Mouse (Mus musculus): ENCODE results near the gene Armc8.
"Not testable (repeated sequence)": the region's sequence is repeated elsewhere in the genome, so short reads cannot be mapped to it uniquely, and the experiment has no call there.

Armc8 gene

DNA sequence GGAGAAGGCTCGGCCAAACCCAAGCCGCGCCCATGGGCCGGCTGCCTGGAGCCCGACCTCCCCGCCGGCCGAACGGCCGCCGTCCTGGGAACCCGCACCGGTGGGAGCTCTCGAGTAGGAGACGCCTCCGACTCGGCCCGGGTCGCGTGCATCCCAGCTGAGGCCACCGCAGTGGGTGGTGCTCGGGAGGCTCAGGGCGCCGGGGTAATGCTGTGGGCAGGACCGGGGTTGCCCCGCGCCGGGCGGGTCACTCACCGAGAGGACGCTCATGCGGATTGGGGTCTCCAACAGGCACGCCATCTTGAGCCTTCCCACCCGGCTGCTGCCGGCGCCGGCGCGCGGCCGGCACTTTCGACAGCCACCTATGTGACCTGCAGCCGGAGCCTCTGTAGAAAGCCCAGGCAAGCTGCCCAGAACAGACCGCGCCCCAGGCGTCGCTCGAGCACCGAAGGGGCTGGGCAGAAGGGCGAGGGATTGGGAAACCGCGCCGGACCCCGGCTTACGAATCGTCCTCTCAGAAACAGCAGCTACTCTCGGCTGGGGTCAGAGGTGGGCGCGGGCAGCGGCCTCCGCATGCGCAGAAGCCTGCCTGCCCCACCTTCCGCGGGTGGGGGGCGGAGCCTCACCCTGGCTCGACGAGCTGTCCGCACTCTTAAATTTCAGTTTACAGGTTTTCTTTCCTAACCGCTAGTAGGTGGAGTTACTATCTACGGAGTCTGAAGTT lies at the start of gene Armc8:
TSS of gene Armc8 (minus strand) at position 553 of the 724 bp plus-strand sequence.
- peak; percentile 94 for DNase-seq (ENCODE audit: low read depth)

DNA sequence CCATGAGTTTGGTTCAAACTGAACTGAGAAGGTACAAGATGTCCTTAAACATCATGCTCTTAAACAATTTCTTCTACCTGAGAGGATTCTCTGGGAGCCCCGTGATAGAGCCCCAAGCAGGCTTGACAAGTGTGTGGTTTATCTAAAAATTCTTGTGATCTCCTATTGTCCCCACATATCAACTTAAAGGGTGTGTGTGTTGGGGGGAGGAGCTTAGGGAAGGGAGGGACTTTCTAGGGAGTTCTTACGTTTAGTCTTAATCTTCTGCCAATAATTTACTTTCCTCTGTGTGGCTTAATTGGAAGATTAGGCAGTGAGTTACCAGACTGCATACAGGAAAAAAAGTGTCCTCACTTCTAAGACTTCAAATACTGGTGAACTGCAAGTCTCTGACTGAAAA lies 43.5 kb upstream of the Armc8 start, which contains the start of gene A4gnt:
TSS of gene A4gnt (plus strand) at position 301 of the 400 bp plus-strand sequence.
- DNase-seq (ENCODE audit: low read depth) = no peak

DNA sequence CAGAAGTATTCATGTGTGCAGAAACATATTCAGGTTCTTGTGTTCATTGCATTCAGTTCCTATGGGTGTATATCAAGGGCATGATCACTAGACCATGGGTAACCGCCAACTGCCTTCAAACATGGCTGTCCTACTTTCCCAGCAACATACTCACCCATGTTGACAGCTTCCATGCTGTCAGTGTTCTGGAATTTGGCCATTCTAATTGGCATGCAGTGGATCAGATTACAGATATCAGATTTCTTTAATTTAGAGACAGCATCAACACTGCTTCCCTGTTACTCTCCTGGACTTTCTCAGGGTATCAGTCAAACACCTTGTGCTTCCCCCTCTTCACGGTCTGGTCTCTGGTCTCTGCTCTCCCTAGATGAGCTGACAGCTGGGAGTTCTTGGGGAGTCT lies 34.9 kb upstream of the Armc8 start:
- DNase-seq (ENCODE audit: low read depth) = no peak

DNA sequence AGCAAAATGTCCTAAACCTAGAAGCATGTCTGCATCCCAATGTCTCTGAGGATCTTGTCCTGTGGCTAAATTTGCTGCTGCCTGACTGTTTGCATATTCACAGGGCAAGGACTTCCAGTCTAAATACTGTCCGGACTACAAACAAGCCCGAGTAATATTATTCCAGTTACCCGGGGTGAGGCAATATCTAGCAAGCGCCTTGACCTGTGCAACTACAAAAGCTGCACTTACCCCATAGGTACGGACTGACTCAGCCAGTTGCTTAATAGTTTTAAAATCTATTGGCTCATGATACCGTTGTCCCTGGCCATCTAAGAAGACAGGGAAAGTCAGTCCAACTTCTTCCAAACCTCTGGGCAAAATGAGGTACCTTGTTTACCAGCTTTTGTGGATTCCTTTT lies 30.4 kb upstream of the Armc8 start:
- DNase-seq (ENCODE audit: low read depth) = not testable (repeated sequence)

DNA sequence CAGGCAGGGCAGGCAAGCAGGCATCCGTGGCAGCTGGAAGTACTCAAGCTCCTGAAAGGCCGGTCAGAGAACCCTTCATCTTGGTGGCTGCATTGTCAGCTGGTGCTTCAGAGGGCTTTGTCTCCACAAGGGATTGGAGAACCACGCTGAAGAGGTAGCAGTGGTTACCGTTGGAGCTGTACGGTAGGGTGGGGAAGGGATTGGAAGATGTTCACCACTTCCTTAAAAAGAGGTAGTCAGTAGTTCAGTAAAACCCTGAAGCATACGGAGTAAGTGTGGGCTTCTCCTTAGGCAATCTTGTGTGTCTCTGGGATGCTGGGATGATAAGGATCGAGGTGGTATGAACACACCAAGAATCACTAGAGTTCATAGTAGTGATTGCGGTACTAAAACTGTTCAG lies 22.4 kb upstream of the Armc8 start:
- DNase-seq (ENCODE audit: low read depth) = no peak

DNA sequence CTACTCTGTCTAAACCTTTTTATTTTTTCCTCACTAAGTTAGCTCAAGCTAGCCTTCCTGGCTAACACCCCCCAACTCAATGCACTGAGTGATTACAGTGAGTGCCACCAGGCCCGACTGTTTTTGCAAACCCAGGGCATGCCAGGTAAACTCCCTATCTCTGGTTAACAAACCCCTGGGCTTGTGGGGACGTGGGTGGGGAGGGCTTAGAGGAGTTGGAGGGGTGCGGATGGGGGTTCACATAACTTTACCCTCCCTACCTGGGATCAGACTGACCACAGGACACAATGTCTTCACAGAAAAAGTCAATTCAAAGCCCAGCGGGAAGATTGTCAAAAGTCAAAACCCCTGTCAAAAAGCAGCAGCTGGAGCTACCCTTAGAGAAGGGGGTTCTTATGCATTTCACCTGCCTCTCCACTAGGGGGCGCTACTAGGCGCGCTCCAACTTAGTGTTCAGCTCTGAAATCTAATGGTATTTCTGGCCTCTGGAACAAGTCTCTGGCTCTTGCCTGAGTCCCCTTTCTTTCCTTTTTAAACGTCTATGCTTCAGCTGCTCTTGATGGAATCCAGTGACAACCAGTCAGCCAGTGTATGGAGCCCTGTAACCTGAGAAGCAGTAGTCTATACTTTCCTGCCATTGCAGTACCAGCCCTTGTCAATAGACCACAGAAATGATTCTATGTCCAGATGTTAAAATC lies 19.0 kb upstream of the Armc8 start:
- DNase-seq (ENCODE audit: low read depth) = peak; percentile 66

DNA sequence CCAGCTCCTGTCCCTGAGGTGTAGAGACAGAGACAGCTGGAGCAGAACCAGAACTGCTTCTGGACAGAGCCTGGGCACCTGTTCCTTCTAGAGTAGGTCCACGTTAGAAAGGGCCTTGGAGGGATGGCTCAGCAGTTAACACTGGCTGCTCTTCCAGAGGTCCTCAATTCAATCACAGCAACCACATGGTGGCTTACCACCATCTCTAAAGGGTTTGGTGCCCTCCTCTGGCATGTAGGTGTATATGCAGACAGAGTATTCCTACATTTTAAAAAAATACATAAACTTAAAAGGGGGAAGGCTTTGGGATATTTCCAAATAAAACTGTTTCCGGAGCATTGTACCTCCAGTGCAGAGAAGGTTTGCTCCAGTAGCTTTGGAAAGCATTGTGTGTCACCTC lies 12.0 kb upstream of the Armc8 start:
- peak; percentile 79 for DNase-seq (ENCODE audit: low read depth)

DNA sequence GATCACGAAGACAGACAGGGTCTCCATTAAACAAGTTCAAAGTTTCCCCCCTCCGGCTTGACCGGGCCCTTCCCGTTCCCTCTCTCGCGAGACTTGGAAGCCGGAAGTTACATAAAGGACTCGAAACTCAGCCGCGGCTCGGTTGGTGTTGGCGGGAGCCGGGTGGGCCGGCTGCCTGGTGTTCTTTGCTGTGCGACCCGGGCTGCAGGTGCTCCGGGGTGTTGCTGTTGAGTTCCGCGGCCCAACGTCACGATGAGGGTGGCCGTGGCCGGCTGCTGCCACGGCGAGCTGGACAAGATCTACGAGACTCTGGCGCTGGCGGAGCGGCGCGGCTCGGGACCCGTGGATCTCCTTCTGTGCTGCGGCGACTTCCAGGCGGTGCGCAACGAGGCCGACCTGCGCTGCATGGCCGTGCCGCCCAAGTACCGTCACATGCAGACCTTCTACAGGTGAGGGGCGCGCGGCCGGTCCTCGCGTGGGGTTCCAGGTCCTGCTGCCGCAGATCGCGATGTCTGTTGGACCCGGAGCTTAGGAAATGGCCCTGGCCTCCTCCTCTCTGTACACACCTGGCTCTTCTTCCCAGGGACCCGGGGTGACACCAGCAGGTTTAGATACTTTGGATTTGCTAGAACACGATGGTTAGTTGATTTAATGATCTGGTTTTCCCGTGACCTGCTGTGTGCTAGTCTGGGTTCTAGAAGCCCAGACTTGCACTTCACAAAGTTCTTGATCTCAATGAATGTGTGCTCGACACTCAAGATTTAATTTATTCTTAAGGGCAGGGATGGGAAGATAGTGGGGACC lies 7.2 kb upstream of the Armc8 start, which contains the start of gene Dbr1:
TSS of gene Dbr1 (plus strand) at position 123 of the 804 bp plus-strand sequence.
- peak; percentile 97 for DNase-seq (ENCODE audit: low read depth)

DNA sequence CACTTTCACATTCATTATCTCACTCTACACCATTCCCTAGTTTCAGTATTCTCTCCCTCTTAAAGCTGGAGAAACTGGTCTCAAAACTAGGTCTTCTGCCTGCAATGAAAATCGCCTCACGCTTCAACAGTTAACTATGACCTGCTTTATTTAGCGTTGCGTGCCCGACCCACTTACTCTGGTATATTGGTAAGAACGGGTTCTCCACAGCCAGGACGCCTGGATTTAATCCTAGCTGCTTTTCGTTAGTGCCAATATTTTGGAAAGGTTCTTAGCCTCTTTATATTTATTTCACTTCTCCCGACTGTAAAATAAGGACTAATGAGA lies 335 bp upstream of the Armc8 start:
- DNase-seq (ENCODE audit: low read depth) = no peak

DNA sequence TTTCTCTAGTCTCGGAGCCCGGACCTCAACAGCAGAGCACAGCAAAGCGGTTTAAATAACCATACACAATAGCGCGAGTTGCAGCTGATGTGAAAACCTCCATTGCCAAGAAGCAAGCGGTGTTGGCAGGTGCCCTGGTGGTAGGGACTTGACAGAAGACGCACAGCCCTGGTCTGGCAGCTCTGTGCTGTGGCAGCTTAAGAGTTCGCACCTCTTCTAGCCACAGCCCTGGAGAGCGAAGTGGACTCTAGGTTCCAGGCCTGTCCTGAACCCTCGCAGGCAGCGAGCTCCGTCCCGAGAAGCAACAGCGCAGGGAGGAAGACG lies 714 bp downstream of the Armc8 start:
- no peak for DNase-seq (ENCODE audit: low read depth)

DNA sequence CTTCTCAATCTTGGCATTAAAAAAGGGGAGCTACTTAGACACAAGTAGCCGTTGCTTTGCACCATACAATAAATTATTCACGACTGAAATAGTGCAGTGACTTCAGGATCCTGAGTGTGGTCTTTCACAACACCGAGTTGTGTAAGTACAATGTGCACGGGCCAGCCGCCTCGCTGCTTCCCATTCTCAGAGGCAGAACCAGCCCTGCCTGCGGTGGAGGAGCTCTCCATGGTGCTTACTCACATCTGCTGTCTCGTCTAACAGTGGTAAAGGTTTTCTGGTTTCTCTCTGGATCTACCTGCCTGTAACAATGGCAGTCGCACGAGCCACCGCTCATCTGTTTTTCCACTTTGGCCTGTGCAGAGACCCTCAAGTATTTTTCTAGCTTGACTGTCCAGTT lies 5.0 kb downstream of the Armc8 start:
- DNase-seq (ENCODE audit: low read depth) = peak; percentile 74

DNA sequence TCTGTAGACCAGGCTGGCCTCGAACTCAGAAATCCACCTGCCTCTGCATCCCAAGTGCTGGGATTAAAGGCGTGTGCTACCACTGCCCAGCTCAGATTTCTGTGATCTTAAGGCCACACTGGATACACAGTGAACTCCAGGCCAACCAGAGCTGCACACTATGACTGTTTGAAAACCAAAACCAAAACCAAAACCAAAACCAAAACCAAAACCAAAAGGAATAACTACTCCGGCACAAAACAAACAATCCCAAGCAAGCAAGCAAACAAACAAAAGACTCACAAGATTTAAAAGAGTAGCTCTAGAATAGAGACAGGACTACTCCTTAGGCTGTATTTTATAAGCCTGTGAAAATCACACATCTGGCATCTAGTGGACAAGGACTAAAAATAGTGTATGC lies 8.3 kb downstream of the Armc8 start:
- DNase-seq (ENCODE audit: low read depth) = peak; percentile 75

DNA sequence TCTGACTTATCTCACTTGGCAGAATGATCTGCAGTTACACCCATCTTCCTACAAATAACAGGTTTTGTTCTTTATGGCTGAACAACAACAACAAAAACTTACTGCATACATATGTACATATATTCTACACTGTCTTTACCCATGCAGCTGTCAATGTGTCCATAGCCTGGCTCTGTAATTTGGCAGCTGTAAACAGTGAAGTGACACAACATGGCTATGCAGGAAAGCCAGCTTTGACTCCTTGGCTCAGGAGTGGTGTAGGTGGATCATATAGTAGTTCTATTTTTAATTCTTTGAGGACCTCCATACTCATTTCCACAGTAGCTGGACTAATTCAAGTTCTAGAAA lies 9.2 kb downstream of the Armc8 start:
- DNase-seq (ENCODE audit: low read depth) = peak; percentile 16

DNA sequence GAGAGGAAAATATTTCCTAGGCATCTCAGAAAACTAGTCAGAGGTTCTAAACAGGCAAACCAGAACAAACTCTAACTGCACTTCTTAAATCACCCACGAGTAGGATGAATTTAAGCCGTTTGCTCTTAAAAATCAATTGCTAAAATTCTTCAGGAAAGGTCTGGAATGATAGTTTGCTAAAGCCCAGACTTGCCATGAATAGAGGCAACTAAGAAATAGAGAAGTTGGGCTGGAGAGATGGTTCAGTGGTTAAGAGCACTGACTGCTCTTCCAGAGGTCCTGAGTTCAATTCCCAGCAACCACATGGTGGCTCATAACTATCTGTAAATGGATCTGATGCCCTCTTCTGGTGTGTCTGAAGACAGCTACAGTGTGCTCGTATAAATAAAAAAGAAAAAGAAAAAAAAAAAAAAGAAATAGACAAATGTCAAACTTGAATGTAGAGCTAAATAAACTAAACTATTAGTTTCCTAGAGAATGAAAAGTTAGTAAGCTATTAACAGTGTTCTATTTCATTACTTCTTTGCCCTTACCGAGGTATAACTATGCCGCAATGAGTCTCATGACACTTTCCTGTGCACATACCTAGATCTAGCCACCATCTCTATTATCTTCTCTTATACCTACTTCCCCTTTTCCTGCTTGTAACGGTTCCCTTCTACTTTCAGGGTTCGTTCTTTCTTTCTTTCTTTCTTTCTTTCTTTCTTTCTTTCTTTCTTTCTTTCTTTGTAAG lies 9.7 kb downstream of the Armc8 start:
- DNase-seq (ENCODE audit: low read depth) = no peak

DNA sequence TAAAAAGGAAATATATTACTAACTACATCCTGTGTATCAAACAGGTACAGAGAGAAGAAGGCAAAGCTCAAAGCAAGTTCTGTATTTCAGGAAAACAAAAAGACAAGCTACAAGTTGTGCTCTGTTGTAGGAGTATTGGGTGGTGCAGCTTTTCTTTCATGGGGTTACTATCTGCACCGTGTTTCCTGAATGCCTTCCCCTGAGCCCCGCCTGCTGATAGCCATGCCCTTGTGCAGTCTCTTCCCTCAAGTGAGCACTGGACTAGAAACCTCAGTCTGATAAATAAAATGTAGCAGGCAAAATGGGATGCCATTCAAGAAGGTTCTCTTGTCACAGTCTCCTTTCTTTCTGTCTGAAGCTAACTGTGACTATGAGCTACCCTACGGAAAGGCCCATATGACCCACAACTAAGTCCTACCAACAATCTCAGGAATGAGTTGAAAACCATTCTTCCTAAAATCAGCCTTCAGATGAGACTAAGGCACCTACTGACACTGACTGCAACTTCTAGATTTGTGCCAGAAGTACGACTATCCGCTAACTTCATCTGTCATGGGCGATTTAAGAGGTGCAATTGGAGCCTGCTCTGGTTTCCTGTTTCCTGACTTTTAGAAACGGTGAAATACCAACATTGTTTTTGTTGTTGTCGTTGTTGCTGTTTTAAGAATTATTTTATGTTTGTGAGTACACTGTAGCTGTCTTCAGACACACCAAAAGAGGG lies 11.0 kb downstream of the Armc8 start:
- peak; percentile 26 for DNase-seq (ENCODE audit: low read depth)

DNA sequence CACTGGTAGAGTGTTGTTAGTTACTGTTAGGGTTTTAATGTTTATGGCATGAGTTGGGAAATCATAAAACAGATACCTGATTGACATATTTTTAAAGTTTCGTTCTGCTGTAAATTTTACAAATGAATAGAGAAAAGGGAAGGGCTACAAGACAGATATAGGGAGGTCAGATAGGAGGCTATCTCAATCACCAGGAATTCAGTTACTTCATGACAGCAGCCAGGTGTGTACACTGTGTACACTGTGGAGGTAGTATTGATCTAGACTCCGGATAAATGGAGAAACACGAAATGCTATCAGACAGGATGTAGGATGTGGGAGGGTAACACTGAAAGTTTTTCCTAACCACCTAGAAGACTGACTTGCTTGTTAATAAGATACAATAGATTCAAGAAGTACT lies 13.4 kb downstream of the Armc8 start:
- no peak for DNase-seq (ENCODE audit: low read depth)

DNA sequence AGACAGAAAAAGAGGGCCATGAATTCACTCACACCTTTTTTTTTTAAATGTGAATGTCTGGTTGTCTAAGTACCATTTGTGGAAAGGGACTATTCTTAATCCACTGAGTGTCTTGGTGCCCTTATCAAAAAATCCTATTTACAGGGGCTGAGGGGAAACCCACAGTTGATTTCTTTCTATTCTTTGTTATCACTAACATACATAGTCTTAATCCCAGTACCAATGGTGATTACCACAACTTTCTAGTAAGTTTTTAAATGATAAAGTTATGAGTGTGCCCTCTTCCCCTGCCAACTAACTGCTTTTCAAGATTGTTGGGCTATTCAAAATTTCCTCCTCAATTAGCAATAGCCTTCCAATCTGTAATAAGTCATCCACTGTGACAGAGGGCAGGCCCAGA lies 14.6 kb downstream of the Armc8 start:
- DNase-seq (ENCODE audit: low read depth) = no peak

DNA sequence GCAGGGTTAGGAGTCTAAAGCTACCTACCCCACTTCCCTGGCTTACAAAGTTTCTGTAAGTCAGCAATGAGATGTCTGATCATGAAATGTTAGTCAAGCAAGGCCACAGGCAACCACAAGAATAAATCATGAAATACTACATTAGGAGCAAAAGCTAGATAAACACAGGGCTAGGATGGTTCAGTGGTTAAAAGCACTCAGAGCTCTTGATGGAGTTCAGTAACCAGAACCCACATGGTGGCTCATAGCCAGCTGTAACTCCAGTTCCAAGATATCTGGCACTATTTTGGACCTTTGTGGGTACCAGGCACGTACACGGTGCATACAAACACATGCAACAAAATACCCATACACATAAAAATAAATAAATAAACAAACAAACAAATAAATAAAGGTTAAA lies 15.7 kb downstream of the Armc8 start:
- DNase-seq (ENCODE audit: low read depth) = no peak

DNA sequence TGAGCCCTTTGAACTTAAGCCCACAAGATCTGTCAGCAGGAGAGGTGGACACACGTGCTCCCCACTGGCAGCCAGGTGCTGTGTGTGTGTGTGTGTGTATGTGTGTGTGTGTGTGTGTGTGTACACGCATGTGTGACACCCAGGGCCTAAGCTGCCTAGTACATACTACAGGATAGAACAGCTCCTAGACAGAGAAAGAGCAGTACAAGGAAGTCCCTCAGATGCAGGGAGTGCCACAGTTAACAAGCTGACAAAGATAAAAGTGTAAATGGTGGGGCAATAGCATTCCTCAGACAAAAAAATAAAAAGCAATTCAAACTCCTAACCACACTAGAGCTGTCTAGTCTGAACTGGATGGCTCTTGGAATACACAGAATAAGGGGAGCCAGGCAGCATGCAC lies 16.6 kb downstream of the Armc8 start:
- no peak for DNase-seq (ENCODE audit: low read depth)

DNA sequence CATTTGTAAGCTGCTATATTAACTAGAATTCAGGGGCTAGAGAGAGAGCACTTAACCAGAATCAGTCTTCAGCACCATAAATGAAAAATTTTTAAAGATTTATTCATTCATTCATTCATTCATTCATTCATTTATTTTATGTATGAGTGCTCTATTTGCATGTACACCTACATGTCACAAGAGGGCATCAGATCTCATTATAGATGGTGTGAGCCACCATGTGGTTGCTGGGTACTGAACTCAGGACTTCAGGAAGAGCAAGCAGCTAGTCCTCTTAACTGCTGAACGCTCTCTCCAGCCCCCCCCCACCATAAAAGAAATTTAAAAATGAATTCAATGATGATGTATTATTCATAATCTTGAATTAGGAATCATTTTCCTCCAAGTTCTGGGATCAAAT lies 22.4 kb downstream of the Armc8 start:
- DNase-seq (ENCODE audit: low read depth) = peak; percentile 28

DNA sequence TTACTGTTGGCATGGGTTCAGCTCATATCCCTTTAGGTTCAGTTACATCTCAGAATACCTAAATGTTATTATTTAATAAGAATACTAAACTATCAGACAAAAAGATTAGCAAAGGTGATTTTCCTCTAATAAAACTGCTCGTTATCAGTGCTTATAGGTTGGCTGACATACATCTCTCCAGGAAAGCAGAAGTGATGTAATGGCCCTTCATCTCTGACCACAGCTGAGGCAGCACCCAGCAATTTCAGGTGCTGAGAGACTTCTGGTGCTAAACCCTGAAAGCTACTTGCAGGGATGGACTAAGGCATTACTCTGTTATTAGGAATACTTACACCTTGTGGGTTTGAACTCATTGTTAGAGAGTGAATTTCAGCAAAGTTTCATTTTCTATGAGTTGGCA lies 36.8 kb downstream of the Armc8 start:
- no peak for DNase-seq (ENCODE audit: low read depth)

DNA sequence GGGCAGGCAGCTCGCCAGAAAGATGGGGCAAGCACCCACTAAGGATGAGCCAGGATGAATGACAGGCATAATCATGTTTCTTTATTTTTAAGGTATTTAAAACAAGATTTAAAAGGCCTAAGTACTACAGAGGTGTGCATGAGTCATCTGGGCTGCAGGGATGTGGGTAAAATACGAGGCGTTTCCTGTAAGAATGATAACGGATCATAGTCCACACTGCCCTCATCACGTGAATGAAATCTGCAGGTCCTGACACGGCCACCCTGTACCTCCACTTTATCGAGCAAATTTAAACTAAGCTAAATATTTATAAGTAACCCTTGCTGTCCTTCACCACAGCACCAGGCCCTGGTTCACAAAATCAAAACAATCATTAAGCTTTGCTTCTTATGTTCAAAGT lies 62.8 kb downstream of the Armc8 start:
- no peak for DNase-seq (ENCODE audit: low read depth)
